Mouse (Mus musculus): ENCODE data around the gene Zkscan1.

GRCm38 (mm10) chr5:138118041-138118440 lies 33.2 kb downstream of the Zkscan1 start:
- TF ChIP-seq CTCF (IDR thresholded peaks at IDR 0.05; ENCODE audit: borderline replicate concordance, insufficient read depth, low read depth, low read length) (no peak), POLR2A (IDR thresholded peaks at IDR 0.05; ENCODE audit: borderline replicate concordance, insufficient read depth, low read length) (no peak)
